Mouse (Mus musculus) testis, adult 2 months (tissue): ENCODE results near the gene Dennd6b.

Experiments
- CTCF ChIP-seq: fragments of 200-500 bp; IDR thresholded peaks from 2 replicates; pipeline ENCODE4 v1.5.1; 2012; ENCODE audit warnings: low read depth, mild to moderate bottlenecking, inconsistent platforms, low read length, moderate library complexity; ENCODE audit not compliant: control insufficient read depth, insufficient read depth, insufficient replicate concordance
- POLR2A ChIP-seq: fragments of 200-500 bp; IDR thresholded peaks from 2 replicates; pipeline ENCODE4 v1.6.1; 2012; ENCODE audit warnings: low read depth, mild to moderate bottlenecking, inconsistent platforms, low read length, moderate library complexity; ENCODE audit not compliant: control insufficient read depth

DNA sequence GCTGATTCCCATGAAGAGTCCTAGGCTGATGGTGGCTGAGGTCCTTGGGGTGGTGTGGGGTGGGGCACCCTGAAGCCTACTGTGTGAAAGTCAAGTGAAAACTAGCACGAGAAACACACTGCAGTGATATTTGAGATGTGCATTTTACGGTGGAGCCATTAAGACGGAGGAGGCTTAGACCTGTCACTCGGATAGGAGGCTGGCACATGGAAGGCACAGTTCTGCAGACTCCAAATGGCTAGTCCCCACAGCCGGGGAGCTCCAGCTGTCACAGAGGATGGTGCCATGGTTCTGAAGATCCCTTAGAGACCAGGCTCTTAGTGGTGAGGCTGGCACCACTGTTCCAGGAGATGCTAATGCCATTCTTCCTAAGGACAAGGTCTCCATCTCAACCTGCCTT is 13.5 kb downstream of the Dennd6b start:
- TF ChIP-seq CTCF (no peak), POLR2A (no peak)
